Mouse (Mus musculus): ENCODE results near the gene Olfr370. TPM values are rescaled to one million over a fixed set of nuclear protein-coding genes. Genes with fewer than 3 reads are reported as not detected.

The Olfr370 gene
- polyA plus RNA-seq, 1 experiment = not detected

DNA sequence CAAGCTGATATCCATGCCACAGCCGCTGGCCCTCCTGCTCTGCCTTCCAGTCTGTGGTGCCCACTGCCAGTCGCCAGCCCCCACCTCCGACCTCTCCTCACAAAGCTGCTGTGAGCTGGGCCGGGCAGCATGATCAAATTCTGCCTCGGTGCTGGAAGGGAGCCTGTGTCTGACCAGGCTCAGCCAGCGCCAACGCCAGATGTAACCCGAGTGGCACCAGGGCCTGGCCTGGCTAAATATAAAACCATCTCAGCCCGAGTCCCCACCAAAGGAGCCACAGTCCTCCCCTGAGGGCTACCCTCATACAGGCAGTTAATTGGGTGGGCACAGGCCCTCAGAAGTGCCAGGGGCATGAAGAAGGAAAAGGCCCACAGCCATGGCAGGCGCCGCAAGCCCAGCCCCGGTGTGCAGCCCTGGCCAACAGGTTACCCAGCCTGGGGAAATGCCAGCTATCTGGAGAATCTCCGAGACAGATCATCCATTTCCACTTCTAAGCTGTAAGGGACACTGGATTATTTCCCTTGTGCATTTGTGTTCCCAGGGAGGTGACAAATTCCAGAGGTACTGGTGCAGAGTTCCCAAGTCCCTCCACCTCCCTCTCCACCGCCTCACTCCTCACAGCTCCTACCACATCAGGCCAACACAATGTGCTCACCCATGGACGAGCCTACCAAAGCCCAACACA lies 39.2 kb downstream of the Olfr370 start:
- DNase-seq (ENCODE audit: extremely low spot score in 1 of 2, low spot score in 1 of 2) = peak; percentile 0 to 1

DNA sequence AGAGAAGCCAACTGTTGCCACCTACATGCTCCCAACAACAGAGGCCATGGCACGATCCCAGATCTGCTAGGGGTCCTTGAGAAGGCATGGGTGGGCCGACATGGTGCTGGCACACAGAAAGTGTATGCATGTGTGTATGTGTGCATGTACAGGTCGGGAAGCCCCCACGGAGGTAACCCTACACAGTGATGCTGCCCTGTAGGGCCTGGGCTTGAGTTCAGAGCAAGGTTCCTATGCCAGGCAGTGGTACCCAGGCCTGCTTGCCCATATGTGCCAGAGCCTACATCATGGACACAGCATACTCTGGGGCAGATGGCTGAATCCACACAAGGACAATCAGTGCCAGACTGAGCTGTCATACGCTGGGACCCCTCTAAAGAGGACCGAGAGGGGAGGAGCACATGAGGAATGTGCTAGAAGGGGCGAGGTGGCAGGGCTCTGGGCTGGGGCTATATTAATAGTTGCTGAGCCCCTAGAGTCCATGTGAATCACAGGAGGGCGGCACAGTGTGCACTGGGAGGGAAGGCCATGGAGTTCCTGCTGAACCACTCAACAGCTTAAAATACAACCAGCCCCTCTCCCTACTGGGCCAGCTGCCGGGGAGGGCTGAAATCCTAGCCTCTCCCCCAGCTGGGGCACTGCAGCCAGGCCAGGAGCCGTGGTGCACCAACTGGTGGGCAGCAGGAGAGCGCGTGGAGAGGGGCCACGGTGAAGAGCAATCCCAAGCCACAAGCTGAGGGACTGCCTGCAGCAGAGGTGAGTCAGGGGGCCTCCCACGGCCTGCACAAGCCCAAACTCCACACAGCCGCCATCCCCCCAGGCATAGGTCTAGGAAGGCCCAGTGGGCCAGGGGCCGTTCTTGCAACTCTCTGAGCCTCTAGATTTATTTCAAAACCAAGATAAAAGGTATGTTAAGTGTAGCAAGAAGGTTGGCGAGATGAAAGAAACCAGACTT lies 40.3 kb downstream of the Olfr370 start:
- DNase-seq (ENCODE audit: extremely low spot score in 1 of 2, low spot score in 1 of 2) = peak in 1 of 2 experiments; percentile 1

DNA sequence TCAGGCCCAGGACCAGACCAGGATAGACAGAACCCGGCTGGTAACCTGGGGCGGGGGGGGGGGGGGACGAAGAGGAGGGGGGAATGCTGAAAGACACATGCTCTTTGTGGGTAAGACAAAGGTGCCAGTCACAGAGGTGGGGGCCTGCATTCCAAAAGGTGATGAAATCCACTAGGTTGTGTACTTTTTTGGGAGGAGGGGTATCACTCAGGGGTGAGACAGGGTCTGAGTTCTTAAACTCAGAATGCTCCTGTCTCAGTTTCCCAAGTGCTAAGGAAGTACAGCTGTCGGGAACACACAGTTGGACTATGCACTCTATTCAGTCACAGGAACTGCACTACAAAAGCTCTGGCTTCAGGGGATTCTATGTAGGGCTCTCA lies 40.9 kb downstream of the Olfr370 start:
- peak in 1 of 2 experiments; percentile 0 for DNase-seq (ENCODE audit: extremely low spot score in 1 of 2, low spot score in 1 of 2)

DNA sequence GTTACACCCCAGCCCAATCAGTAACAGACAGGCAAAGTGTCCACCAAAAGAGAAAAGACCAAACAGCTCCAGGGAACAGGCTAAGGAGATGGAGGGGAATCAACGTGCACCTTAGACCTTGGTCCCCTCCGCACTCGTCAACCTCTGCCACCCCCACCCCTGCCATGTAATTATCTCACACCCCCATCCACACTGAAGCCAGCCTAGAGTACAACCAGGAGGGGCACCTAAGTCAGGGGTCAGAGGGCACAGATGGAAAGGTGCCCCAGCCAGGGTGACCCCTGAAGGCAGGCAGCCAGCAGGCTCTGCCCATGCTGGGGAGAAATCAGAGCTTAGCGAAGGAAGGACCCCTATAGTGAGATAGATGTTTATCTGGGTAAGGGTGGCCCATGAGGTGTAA lies 41.3 kb downstream of the Olfr370 start:
- DNase-seq (ENCODE audit: extremely low spot score in 1 of 2, low spot score in 1 of 2) = no peak

GRCm38 (mm10) chr8:83577384-83577791 lies 41.8 kb downstream of the Olfr370 start:
- DNase-seq (ENCODE audit: extremely low spot score in 1 of 2, low spot score in 1 of 2) = peak in 1 of 2 experiments; percentile 1

DNA sequence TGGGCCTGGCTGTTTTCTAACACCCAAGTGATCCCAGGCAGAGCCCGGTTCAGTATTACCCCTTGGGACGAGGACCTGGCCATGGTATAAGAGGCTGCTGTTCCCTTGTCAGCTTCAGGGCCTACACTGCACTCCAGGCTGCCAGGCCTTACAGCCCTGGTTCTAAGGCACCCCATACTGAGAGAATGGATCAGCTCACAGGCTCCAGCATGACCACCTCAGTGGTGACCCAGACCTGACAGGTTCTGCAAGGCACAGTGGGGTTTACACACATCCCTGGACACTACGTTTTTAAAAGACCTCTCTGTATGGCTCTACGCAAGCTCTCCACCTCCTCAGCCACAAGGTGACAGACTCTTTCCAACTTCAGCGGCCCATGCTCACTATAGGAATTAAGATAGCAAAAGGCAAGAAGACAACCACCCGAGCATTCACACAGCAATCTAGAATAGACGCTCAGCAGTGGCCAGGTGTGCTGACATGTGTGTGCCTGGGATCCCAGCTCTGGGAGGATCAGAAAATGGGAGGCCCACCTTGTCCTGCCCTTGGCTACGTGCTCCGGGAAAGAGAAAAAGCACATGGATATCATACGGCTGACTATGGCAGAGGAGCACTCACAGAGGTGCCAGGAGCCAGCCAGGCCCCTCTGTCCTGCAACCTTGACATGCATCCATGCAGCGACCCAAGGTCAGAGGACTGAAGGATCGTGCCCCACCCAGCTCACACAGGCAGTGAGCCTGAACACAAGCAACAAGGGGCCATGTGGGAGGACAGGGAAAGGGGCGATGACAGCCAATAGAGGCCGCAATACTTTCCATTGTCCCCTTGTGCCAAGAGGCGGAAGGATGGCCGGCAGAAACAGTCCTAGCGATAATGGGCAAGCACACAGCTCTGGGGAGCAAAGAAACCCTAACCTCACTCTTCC lies 42.8 kb downstream of the Olfr370 start:
- peak in 1 of 2 experiments; percentile 1 for DNase-seq (ENCODE audit: extremely low spot score in 1 of 2, low spot score in 1 of 2)

DNA sequence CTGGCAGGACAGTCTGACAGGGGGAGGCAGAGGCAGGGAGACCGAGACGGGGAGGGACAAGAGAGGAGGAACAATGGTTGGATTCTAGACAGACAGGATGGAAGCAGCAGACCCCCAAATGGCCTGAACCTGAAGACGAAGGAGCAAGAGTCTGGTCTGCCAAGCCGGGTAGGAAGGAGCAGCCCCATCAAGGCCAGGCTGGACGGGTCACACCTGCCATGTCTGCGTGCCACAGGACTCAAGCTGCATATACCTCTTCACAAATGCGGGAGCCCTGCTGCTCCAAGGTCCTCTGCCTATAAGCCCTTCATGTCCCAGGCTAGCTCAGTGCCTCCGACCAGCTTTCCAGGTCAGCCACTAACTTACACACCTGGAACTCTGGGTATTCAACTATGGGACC lies 44.1 kb downstream of the Olfr370 start:
- no peak for DNase-seq (ENCODE audit: extremely low spot score in 1 of 2, low spot score in 1 of 2)

- DNase-seq (ENCODE audit: extremely low spot score in 1 of 2, low spot score in 1 of 2) = no peak
Observed at GRCm38 (mm10) chr8:83580826-83581225, 45.2 kb downstream of the Olfr370 start.

DNA sequence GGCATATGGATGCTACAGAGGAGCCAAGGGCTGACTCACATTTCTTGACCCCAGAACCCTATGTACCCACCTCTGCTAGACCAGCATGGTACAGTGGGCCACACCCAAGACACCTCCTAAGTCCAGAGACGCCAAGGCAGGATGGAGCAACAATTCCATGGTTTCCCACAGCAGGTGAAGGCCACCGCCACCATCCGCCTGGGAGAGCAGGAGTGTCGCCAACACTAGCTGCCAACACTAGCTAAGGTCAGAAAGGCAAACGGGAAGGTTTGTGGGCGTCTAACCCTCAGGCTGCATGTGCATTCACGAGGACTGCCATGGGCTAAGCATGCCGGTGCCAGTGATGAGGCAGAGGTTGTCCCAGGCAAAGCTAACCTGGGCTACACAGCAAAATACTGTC lies 46.6 kb downstream of the Olfr370 start:
- DNase-seq (ENCODE audit: extremely low spot score in 1 of 2, low spot score in 1 of 2) = no peak

- no peak for DNase-seq (ENCODE audit: extremely low spot score in 1 of 2, low spot score in 1 of 2)
Observed at GRCm38 (mm10) chr8:83583236-83583635, 47.7 kb downstream of the Olfr370 start.

GRCm38 (mm10) chr8:83584771-83585170 lies 49.2 kb downstream of the Olfr370 start:
- DNase-seq (ENCODE audit: extremely low spot score in 1 of 2, low spot score in 1 of 2) = no peak

GRCm38 (mm10) chr8:83585333-83585732 lies 49.8 kb downstream of the Olfr370 start:
- no peak for DNase-seq (ENCODE audit: extremely low spot score in 1 of 2, low spot score in 1 of 2)

DNA sequence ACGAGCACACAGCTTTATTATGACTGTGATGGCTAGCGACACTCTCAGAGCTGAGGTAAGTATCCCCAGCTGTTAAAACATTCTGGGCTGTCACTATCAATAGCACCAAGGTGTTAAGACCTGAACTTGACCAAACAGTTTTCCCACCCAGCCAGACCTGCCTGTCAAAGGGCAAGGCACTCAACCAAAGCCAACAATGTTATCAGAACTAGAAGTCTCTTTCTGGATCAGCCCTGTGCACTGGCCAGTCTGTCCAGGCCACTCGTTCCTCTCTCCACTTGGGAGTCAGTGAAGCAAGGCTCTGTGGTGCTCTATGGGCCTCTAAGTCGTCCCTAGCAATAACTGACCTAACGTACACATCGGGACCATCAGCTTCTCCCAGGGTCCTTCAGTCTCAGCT lies 52.1 kb downstream of the Olfr370 start:
- no peak for DNase-seq (ENCODE audit: extremely low spot score in 1 of 2, low spot score in 1 of 2)

GRCm38 (mm10) chr8:83588886-83589285 lies 53.3 kb downstream of the Olfr370 start:
- no peak for DNase-seq (ENCODE audit: extremely low spot score in 1 of 2, low spot score in 1 of 2)

DNA sequence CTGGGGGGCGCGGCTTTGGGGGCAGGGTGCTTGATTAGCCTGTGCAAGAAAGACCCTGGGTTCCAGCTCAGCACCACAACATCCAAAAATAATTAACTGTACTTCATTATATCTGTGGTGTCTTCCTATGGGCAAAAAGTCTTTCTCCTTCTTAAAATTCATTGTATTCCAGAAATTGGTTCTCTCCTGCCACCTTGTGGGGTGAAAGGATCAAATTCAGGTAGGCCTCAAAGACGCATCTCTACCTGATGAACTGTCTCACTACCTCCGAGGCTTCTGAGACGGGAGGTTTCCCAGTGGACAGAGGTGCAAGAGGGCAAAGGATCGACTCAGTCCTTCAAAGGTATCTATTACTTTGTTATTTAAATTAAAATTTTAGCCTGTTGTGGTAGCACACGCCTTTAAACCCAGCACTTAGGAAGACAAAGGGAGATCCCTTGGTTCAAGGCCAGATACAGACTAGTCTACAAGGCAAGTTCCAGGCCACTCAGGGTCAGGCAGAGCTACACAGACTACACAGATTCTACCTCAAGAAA lies 55.0 kb downstream of the Olfr370 start:
- DNase-seq (ENCODE audit: extremely low spot score in 1 of 2, low spot score in 1 of 2) = no peak

DNA sequence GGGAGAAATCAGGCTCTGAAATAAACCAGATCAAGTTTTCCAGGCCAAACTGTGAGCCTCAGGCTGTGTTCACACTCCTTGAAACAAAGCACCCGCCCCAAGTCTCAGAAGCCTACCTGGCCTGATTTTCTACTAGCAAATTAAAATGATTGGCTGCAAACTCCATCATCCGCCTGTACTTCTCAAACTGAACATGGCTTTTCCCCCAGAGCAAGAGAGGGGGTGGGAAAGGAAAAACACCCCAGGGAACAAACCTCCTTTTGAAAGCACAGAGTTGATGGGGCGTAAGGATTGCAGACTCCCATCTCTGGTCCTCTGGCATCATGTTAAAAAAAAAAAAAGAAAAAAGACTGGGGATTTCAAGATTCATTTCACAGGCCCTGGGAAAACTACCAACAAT lies 57.1 kb downstream of the Olfr370 start:
- no peak for DNase-seq (ENCODE audit: extremely low spot score in 1 of 2, low spot score in 1 of 2)

- no peak for DNase-seq (ENCODE audit: extremely low spot score in 1 of 2, low spot score in 1 of 2)
Observed at GRCm38 (mm10) chr8:83593325-83594166, 58.0 kb downstream of the Olfr370 start.

DNA sequence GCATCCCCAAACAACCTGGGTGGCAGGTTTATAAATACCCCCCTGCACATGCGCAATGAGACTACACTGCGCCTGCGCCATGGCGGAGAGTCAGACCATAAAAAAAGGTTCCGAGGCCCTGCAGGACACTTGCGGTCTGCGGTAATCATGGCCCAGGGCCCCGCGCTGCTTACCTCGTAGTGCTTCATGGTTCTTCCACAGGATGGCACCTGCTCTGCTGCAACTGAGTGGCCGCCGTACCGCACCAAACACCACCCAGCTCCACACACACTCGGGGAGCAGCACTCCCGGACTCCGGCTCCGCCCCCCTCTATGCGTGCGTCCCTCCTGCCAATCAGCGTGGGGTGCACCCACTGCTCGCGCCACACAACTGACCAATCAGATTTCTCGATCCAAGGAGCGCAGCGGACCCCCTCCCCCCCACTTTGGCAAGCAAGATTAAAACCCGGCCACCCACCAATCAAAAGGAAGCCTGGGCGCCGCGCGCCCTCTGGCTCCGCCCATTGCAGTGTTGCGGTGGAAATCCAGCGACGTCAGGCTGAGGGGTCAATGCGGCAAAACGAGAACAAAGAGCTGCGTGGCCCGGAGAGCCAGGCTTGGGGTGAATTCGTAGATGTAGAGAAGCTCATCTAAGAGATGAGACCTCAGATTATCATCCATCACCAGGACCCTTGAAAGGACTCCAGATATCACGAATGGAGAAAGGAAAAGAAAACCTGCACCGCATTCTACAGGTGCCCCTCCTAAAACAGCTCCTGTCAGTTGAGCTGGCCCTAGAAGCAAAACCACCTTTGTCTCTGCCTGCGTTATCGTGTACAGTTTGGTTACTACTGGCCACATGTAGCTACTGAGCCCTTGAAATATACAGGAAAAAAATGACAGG lies 58.8 kb downstream of the Olfr370 start:
- DNase-seq (ENCODE audit: extremely low spot score in 1 of 2, low spot score in 1 of 2) = peak; percentile 97 to 98
